Mouse (Mus musculus) heart, postnatal 10 days (tissue): Measurements from ENCODE around the gene Chst3. TPM values are rescaled to one million over a fixed set of nuclear protein-coding genes. Genes with fewer than 3 reads are reported as not detected.
A peak's percentile ranks its signal among the peaks of the same experiment; 100 is the strongest.
"Not testable (repeated sequence)": the region's sequence is repeated elsewhere in the genome, so short reads cannot be mapped to it uniquely, and the experiment has no call there.

ENCODE experiments used
- DNase-seq, 2 experiments: peaks; one replicate each; pipeline ENCODE4 v3.0.0; 2021
- intact Hi-C: fragments of 180-260 bp; cut with DNase I; formaldehyde crosslinking; loops from one replicate; pipeline ENCODE4 v1.15.1; 2025
- total RNA-seq, 2 experiments: library from RNA; stranded (reverse); gene quantifications; 2 replicates each; pipeline ENCODE4 v1.2.3; 2021

Chst3 gene
- total RNA-seq, 2 experiments from 2014 or later = 1.4 to 1.8 TPM

- intact Hi-C loops = loop anchor here (5.0 kb wide), 1 partner anchor 344 kb away; no protein-coding TSS in a partner anchor
- not testable (repeated sequence) for DNase-seq
These were observed 16.8 kb upstream of the Chst3 start for GRCm38 (mm10) chr10:60235876-60236275.

- no peak for DNase-seq
- intact Hi-C loops = no loop called here
These were observed 14.9 kb upstream of the Chst3 start for GRCm38 (mm10) chr10:60234006-60234405.

- intact Hi-C loops = no loop called here
- DNase-seq = no peak
These were observed 11.4 kb upstream of the Chst3 start for GRCm38 (mm10) chr10:60230321-60231088.

GRCm38 (mm10) chr10:60229113-60229512, 10.1 kb upstream of the Chst3 start:
- intact Hi-C loops = no loop called here
- no peak for DNase-seq

GRCm38 (mm10) chr10:60227666-60228065, 8.6 kb upstream of the Chst3 start:
- DNase-seq = no peak

GRCm38 (mm10) chr10:60224601-60225000, 5.5 kb upstream of the Chst3 start:
- intact Hi-C loops = no loop called here

More at GRCm38 (mm10) chr10:60227666-60228065, 8.6 kb upstream of the Chst3 start:
- intact Hi-C loops = no loop called here

GRCm38 (mm10) chr10:60221571-60222259, 2.7 kb upstream of the Chst3 start:
- DNase-seq, intact Hi-C loops: not testable (repeated sequence)

More at GRCm38 (mm10) chr10:60224601-60225000, 5.5 kb upstream of the Chst3 start:
- DNase-seq = no peak

GRCm38 (mm10) chr10:60220607-60221006, 1.5 kb upstream of the Chst3 start:
- intact Hi-C loops = no loop called here
- no peak for DNase-seq

GRCm38 (mm10) chr10:60220042-60220523, 1.0 kb upstream of the Chst3 start:
- intact Hi-C loops = no loop called here

GRCm38 (mm10) chr10:60218033-60218590, 948 bp downstream of the Chst3 start:
- no peak for DNase-seq
- intact Hi-C loops = no loop called here

More at GRCm38 (mm10) chr10:60220042-60220523, 1.0 kb upstream of the Chst3 start:
- DNase-seq = no peak

GRCm38 (mm10) chr10:60216331-60217095, 2.5 kb downstream of the Chst3 start:
- DNase-seq = no peak
- intact Hi-C loops = no loop called here

GRCm38 (mm10) chr10:60215077-60215960, 3.7 kb downstream of the Chst3 start:
- no peak for DNase-seq
- intact Hi-C loops = no loop called here

- intact Hi-C loops = no loop called here
- DNase-seq = peak; percentile 60 to 66
These were observed 6.3 kb downstream of the Chst3 start for GRCm38 (mm10) chr10:60212589-60213379.

GRCm38 (mm10) chr10:60211501-60212005, 7.5 kb downstream of the Chst3 start:
- no peak for DNase-seq
- intact Hi-C loops = no loop called here

GRCm38 (mm10) chr10:60210468-60210867, 8.6 kb downstream of the Chst3 start:
- DNase-seq = no peak
- intact Hi-C loops = no loop called here

- DNase-seq = peak; percentile 89 to 92
- intact Hi-C loops = no loop called here
These were observed 9.8 kb downstream of the Chst3 start for GRCm38 (mm10) chr10:60209237-60209636.

- peak in 1 of 2 experiments; percentile 42 for DNase-seq
These were observed 11.8 kb downstream of the Chst3 start for GRCm38 (mm10) chr10:60207166-60207705.

GRCm38 (mm10) chr10:60205601-60206241, 13.3 kb downstream of the Chst3 start:
- DNase-seq = peak in 1 of 2 experiments; percentile 43
- intact Hi-C loops = no loop called here

More at GRCm38 (mm10) chr10:60207166-60207705, 11.8 kb downstream of the Chst3 start:
- intact Hi-C loops = no loop called here
